Mouse (Mus musculus): ENCODE data around the gene Farsb. TPM values are rescaled to one million over a fixed set of nuclear protein-coding genes. Genes with fewer than 3 reads are reported as not detected.

The Farsb gene
- total and polyA plus RNA-seq, 3 experiments: 114 to 205 (median 180) TPM

DNA sequence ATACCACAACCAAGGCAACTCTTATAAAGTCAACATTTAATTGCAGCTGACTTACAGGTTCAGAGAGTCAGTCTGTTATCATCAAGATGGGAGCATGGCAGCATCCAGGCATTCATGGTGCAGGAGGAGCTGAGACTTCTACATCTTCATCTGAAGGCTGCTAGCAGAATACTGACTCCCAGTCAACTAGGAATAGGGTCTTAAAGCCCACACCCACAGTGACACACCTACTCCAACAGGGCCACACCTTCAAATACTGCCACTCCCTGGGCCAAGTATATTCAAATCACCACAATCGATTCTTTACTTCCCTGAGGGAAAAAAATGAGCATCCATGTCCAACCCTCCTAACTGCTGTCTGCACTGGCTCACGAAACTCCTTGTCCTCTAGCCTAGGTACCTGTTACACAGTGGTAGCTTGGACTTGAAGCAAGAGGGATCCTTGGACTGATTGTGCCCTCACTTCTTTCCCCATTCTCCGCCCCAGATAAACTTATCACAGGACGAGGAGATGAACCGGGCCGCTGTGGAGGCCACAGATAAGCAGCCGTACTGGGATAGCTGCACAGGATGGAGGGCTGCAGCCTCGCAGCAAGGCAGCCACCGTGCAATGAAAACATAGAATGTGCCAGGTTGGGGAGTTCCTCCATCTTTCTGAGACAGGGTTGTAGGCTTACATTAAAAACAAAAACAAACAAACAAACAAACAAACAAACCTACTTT is 45.9 kb upstream of the Farsb start:
- Histone ChIP-seq H3K79me2 (replicated peaks; ENCODE audit: control insufficient read depth, extremely low read depth, insufficient read depth, poor library complexity, severe bottlenecking) (no peaks in the 10 kb centered on the region), H3K27me3 (replicated peaks) (no peaks in the 10 kb centered on the region), H3K27ac (ENCODE audit: insufficient read depth, low read depth) (no peak overlapping the region), H3K36me3 (replicated peaks in 1 of 2; ENCODE audit: control insufficient read depth in 1 of 2, insufficient read depth in 1 of 2, low read length in 1 of 2) (no peaks in the 10 kb centered on the region), H3K9me3 (replicated peaks; ENCODE audit: low read length) (no peaks in the 10 kb centered on the region), H3K4me3 (replicated peaks in 1 of 3; ENCODE audit: low read depth in 2 of 3, low read length in 2 of 3, poor library complexity in 1 of 3) (no peak overlapping the region), H3K4me1 (ENCODE audit: control insufficient read depth in 1 of 2, insufficient read depth in 2 of 2) (peaks cover 0 to 9% of the 10 kb centered on the region in 2 experiments; a peak in 2 of 4 replicates), H3K4me2 (ENCODE audit: insufficient read depth, low read depth, poor library complexity, severe bottlenecking) (no peak overlapping the region), H3K9ac (ENCODE audit: insufficient read depth, low read depth) (no peak overlapping the region)
- dilution Hi-C loops (cut with MboI; ENCODE audit: extremely low pct_ligation_motif_present, extremely low pct_unique_long_range_greater_than_20kb, low sequenced_read_pairs) (no loop called here), in situ Hi-C loops (cut with MboI; ENCODE audit: low pct_ligation_motif_present, low pct_unique_long_range_greater_than_20kb, low sequenced_read_pairs) (loop anchor here (5.0 to 25.0 kb wide), 2 partner anchors 153 to 1103 kb away; no protein-coding TSS in a partner anchor)
- no peak for TF ChIP-seq ELF1 (IDR thresholded peaks at IDR 0.05; ENCODE audit: low read depth, low read length)
- no peak for TF ChIP-seq ZC3H11A (IDR thresholded peaks at IDR 0.05; ENCODE audit: low read depth, low read length)
- no peak for TF ChIP-seq BHLHE40 (IDR thresholded peaks at IDR 0.05; ENCODE audit: low read depth, low read length)
- TF ChIP-seq TCF12 (IDR thresholded peaks at IDR 0.05; ENCODE audit: low read depth, low read length): no peak
- TF ChIP-seq ZKSCAN1 (IDR thresholded peaks at IDR 0.05; ENCODE audit: borderline replicate concordance, low read depth, low read length): no peak
- DNase-seq (ENCODE audit: extremely low read depth): no peak

- dilution Hi-C loops (cut with MboI; ENCODE audit: extremely low pct_ligation_motif_present, extremely low pct_unique_long_range_greater_than_20kb, low sequenced_read_pairs) (no loop called here), in situ Hi-C loops (cut with MboI; ENCODE audit: low pct_ligation_motif_present, low pct_unique_long_range_greater_than_20kb, low sequenced_read_pairs) (loop anchor here (5.0 to 25.0 kb wide), 2 partner anchors 155 to 1105 kb away; no protein-coding TSS in a partner anchor)
- Histone ChIP-seq H3K79me2 (replicated peaks; ENCODE audit: control insufficient read depth, extremely low read depth, insufficient read depth, poor library complexity, severe bottlenecking) (no peaks in the 10 kb centered on the region), H3K9ac (ENCODE audit: insufficient read depth, low read depth) (no peak overlapping the region), H3K4me2 (ENCODE audit: insufficient read depth, low read depth, poor library complexity, severe bottlenecking) (no peak overlapping the region), H3K36me3 (replicated peaks in 1 of 2; ENCODE audit: control insufficient read depth in 1 of 2, insufficient read depth in 1 of 2, low read length in 1 of 2) (no peaks in the 10 kb centered on the region), H3K4me1 (ENCODE audit: control insufficient read depth in 1 of 2, insufficient read depth in 2 of 2) (no peaks in the 10 kb centered on the region), H3K27me3 (replicated peaks) (no peaks in the 10 kb centered on the region), H3K4me3 (replicated peaks in 1 of 3; ENCODE audit: low read depth in 2 of 3, low read length in 2 of 3, poor library complexity in 1 of 3) (no peak overlapping the region), H3K9me3 (replicated peaks; ENCODE audit: low read length) (no peaks in the 10 kb centered on the region), H3K27ac (ENCODE audit: insufficient read depth, low read depth) (no peak overlapping the region)
- TF ChIP-seq POLR2A (IDR thresholded peaks at IDR 0.05; ENCODE audit: low read depth, low read length) (no peak), KAT2A (IDR thresholded peaks at IDR 0.05; ENCODE audit: insufficient replicate concordance, low read length) (no peak), UBTF (IDR thresholded peaks at IDR 0.05; ENCODE audit: low read depth, low read length) (no peak), GABPA (IDR thresholded peaks at IDR 0.05; ENCODE audit: insufficient replicate concordance, low read depth, low read length) (no peak), PAX5 (IDR thresholded peaks at IDR 0.05; ENCODE audit: low read length) (no peak), ZKSCAN1 (IDR thresholded peaks at IDR 0.05; ENCODE audit: borderline replicate concordance, low read depth, low read length) (no peak)
- DNase-seq (ENCODE audit: extremely low read depth): no peak
These were observed 43.6 kb upstream of the Farsb start for GRCm38 (mm10) chr1:78532184-78532800.
